Mouse (Mus musculus) right cerebral cortex, adult 2 months (tissue): ENCODE data around the gene Atp6v1b1.

Source experiments
- DNase-seq, 2 experiments: peaks; one replicate each; pipeline ENCODE4 v3.0.0; 2021 to 2022; ENCODE audit warnings: low spot score in 2 of 2

Gene Atp6v1b1

GRCm38 (mm10) chr6:83715461-83716196 is 27.2 kb upstream of the Atp6v1b1 start:
- no peak for DNase-seq

DNA sequence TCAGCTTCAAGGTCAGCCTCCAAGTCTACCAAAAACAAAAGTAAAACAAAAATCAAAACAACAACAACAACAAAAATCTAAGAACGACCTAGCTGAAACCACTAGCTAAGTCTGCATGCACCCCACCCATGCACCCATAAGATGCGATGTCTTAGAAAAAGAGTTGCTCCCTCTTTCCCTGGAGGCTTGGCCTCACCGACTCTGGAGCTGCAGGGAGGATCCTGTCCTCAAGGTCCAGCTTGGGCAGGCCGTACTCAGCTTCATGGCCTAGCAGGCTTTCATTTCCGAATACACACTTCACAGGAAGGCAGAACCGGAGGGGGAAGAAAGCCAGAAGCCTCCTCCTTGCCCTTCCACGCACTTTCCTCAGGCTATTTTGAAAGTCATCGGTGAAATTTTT is 25.8 kb upstream of the Atp6v1b1 start:
- no peak for DNase-seq

DNA sequence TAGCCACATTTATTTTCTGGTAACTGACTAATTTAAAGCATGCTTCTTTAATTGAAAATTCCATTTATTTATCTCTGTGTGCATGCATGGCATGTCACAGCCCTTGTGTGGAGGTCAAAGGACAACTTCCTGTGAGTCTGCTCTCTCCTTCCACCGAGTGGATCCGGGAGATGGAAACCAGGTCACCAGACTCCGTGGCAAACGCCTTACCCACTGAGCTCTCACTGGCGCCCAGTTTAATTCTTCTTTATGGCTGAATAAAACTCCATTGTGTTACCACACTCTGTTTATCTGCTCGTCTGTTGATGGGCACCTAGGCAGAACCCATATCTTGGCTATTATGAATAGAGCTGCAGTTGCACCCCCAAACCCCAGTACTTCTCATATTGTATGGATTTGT is 20.3 kb upstream of the Atp6v1b1 start:
- no peak for DNase-seq

DNA sequence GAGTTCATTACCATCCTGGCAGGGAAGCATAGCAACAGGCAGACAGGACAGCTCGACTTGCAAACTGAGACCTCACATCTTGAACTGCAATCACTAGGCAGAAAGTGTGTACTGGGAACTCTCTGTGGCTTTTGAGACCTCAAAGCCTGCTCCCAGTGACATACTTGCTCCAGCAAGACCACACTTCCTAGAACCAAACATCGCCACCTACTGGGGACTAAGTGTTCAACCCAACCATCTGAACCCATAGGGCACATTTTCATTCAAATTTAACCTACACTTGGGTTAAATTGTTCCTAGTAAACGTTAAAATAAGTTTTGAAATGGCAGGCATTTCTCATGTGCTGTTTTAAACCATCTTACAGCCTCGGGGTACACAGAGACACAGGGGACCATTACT is 15.6 kb upstream of the Atp6v1b1 start:
- no peak for DNase-seq

GRCm38 (mm10) chr6:83728488-83728887 is 14.3 kb upstream of the Atp6v1b1 start:
- DNase-seq: no peak

GRCm38 (mm10) chr6:83729350-83729970 is 13.3 kb upstream of the Atp6v1b1 start:
- DNase-seq: no peak

- DNase-seq: peak in 1 of 2 experiments; percentile 39
These were observed 11.7 kb upstream of the Atp6v1b1 start for GRCm38 (mm10) chr6:83731128-83731527.

- no peak for DNase-seq
These were observed 5.5 kb upstream of the Atp6v1b1 start for GRCm38 (mm10) chr6:83737311-83737710.

GRCm38 (mm10) chr6:83738596-83738995 is 4.2 kb upstream of the Atp6v1b1 start:
- no peak for DNase-seq

- DNase-seq: no peak
These were observed 422 bp downstream of the Atp6v1b1 start for GRCm38 (mm10) chr6:83743212-83743611.

GRCm38 (mm10) chr6:83744126-83744525 is 1.3 kb downstream of the Atp6v1b1 start:
- DNase-seq: no peak

DNA sequence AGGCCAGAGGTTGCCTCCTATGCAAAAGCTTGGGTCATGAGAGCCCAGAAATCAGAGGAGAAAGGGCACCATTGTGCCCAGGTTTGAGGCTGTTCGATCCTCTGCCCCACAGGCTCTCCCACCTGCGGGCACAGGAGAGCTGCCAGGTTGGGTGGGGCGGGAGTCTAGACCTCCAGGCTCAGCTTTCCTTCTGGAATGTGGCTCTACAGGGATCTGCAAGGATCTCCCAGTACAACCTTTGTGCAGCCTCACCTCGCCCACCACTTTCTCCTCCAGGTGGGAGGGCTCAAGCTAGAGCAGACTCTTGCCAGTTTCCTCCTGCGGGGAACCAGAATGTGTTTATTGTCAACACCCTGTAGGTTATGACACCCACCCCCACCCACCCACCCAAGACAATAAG is 1.8 kb downstream of the Atp6v1b1 start:
- DNase-seq: no peak

GRCm38 (mm10) chr6:83745466-83745865 is 2.7 kb downstream of the Atp6v1b1 start:
- DNase-seq: no peak

DNA sequence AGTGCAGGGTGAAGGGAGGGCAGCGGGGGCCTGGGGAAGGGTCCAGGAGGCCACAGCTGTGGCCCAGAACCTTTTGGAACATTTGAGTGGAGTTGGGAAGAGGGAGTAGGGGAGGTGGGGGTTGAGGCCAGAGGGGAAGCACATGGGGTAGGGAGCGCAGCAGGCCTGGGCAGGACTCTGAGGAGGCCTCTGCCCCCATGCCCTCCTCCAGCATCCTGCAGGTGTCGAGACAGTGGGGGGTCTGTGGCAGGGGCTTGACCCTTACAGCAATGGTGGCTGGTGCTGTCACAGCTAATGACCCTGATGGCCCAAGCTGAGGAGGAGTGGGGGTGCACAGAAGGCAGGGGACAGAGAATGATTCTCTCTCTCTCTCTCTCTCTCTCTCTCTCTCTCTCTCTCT is 6.5 kb downstream of the Atp6v1b1 start:
- no peak for DNase-seq

DNA sequence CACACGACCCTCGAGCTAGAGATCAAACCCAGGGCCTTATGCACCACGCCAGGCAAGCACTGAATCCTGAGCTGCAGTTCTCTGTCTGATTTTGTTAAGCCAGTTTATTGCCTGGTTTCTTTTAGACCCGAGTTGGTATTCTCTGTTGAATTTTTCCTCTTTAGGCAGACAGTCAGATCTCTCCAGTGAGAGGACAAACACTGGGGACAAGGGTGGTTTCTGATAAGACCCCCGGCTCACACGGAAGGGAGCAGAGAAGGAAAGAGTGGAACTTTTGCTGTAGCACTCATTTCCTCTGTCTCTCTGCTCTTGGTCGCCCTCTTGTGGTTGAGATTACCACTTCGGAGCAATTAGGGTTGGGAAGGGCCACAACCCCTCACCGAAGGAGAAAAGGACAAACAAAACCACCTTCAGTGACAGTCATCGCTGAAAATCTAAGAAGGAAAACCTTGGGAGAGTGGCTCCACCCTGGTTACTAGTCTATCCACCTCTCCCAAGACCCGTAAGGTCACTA is 7.4 kb downstream of the Atp6v1b1 start:
- peak; percentile 48 to 66 for DNase-seq

DNA sequence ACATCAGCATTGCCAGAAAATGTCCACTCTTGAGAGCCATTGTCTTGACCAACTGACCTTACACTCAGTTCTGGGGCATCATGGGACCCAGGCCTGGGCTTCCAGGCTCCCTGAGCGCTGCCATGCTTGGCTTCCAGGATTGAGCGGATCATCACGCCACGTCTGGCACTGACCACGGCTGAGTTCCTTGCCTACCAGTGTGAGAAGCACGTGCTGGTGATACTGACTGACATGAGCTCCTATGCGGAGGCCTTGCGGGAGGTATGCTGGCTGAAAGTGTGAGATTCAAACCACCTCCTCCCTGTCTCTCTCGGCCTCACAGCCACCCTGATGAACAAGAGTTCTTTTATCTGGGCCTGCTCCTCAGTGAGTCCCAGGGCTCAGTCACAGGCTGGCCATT is 13.3 kb downstream of the Atp6v1b1 start:
- no peak for DNase-seq

DNA sequence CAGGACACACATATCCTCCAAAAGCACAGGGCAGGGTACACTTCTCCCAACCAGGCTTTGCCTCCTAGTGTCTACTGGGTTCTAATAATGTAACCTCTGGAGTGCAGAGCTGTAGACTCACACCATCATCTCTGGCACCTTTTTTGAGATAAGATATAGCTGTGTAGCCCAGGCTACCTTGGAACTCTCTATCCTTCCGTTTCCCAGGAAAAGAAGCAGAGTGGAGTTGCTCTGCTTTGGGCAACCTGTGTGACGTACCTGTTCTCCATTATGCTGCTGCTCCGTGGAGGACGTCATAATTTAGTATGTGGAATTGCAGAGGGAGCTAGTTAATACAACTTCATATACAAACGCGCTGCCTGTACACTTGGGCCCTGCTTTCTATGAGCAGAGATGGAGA is 19.6 kb downstream of the Atp6v1b1 start, which contains the start of gene Ankrd53:
Ankrd53 (plus strand) TSS at position 301 of the 400 bp plus-strand sequence.
- DNase-seq: no peak

GRCm38 (mm10) chr6:83762880-83763431 is 20.2 kb downstream of the Atp6v1b1 start:
- peak in 1 of 2 experiments; percentile 15 for DNase-seq

DNA sequence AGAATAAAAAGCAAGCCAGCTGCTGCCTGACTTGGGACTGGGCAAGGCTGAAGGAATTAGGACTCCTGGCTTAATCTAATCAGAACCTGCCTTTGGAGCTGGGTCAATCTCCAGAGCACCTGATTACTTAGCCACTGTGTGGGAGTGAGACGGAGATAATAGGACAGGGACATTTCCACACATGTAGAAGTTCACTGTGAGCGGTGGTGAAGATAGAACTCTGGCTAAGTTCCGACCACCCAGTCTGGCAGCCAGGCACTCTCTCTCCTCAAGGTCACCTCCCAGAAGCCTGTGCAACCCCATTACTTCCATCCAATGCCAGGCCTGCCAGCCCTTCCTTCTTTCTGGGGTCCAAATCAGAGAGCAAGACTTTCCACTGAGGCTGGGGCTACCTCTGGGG is 24.2 kb downstream of the Atp6v1b1 start:
- no peak for DNase-seq

DNA sequence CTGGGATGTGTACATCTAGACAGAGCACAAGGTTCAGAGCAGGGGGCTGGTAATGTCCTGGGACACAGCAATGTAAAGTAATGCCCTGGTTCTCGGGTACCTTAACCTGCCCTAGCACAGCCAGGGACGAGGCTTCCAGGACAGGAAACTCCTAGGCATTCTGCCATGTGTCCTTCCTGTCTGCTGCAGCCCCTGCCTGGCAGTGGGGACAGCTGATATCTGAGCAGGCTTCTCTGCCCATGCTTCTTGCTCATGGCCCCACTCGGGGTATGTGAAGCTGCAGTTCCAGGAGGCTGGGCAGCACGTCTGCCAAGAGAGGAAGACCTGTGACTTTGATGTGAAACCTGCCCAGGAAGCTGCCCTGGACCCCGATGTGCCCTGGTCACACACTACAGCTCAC is 25.7 kb downstream of the Atp6v1b1 start:
- no peak for DNase-seq

DNA sequence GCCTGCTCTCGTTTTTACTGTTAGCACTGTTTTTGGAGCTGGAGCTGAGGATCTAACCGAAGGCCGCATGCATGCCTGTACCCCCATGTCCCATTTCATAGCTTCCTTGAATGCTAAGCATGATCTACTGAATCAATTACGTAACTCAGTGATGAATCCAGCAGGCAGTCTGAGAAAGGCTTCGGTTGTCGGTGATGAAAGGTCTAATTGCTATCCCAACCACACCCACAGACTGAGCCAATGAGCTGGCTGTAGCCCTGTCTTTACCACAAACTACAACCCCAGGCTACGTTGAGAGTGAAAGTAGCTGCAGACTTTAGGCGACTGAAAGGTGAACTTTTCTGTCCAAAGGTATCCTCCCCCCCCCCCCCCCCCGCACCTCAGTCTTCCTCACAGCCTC is 31.3 kb downstream of the Atp6v1b1 start:
- DNase-seq: no peak

DNA sequence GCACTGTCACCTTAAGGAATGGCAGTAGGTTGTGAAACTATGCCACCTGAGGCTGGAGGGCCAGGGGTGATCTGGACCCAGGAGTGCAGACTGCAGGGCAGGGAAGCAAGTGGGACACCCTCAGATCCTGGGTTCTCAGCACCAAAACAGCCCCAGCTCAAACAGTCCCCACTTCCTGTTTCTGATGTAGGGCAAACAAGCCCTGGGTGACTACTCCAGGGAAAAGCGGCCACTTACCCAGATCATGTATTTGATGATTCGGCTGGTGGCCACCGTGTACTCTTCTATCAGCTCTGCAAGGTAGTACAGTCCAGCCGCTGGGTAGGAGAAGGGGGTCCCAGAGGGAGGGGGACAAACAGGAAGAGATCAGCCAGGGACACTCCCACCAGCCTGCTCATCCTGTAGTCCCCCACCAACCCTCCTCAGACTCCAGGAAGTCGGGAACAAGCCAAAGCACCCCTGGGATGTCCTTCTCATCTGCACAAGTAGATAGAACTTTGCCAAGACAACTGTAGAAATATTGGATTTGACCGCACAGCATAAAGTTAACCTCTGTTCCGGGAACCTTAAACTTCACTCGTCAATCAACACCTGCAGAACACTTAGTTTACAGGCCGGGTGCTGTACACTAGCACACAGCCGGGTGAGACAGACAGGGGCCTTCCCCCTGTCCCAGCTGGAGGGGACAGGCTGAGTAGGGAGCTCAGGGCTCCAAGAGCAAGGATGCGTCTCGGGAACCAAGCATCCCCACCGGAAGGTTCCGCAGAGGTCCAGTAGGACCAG is 32.2 kb downstream of the Atp6v1b1 start:
- no peak for DNase-seq
